Mouse (Mus musculus) central nervous system, embryonic 11.5 days (tissue): ENCODE measurements around the gene Slc26a6. TPM values are rescaled to one million over a fixed set of nuclear protein-coding genes. Genes with fewer than 3 reads are reported as not detected.

Source experiments
- polyA plus RNA-seq: library from polyadenylated mRNA; depleted of rRNA; stranded (reverse); fragments of >200 nt; gene quantifications from 2 replicates; pipeline ENCODE4 v1.2.3, GENCODE M21; 2012; rRNA removed

The Slc26a6 gene
- 13.8 and 17.9 TPM in 2 replicates for polyA plus RNA-seq

DNA sequence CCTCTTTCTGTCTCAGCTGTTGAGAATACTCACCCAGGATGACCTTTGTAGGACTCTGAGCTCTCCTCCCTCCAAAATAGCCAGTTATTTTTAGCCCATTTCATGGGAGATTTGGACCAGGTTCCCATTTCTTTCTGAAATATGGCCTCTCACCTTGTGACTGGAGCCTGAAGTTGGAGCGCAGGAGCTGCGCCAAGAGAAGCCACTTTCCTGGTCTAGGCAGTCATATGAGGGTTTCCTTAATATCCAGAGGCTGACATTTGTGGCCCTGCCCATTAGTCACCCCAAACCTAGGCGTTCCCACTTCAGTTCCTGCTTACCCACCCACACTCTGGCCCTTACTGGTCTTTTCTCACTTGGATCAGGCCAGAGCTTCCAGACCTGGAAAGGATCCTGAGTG is at the start of gene Slc26a6:
Gene Slc26a6, plus strand, starts transcription at position 308 of the 400 bp plus-strand sequence.

DNA sequence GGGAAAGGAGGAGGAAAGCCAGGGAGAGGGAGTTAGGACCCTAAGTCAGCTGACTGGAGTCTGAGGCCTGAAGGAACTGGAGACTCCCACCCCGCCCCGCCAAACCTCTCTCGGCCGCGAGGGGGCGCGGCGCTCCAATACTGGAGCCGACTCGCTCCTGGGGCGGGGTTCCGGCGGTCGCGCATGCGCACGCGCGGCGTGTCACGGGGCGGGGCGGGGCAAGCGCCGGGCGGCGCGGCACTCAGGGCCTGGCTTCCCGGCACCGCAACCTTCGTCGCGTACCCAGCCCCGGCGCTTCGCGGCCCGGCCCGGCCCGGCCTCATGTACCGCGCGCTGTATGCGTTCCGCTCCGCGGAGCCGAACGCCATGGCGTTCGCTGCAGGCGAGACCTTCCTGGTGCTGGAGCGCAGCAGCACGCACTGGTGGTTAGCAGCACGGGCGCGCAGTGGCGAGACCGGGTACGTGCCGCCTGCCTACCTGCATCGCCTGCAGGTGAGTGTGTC is 44.9 kb upstream of the Slc26a6 start, which contains the start of gene Nckipsd:
Gene Nckipsd, plus strand, starts transcription at position 206 of the 503 bp plus-strand sequence.

DNA sequence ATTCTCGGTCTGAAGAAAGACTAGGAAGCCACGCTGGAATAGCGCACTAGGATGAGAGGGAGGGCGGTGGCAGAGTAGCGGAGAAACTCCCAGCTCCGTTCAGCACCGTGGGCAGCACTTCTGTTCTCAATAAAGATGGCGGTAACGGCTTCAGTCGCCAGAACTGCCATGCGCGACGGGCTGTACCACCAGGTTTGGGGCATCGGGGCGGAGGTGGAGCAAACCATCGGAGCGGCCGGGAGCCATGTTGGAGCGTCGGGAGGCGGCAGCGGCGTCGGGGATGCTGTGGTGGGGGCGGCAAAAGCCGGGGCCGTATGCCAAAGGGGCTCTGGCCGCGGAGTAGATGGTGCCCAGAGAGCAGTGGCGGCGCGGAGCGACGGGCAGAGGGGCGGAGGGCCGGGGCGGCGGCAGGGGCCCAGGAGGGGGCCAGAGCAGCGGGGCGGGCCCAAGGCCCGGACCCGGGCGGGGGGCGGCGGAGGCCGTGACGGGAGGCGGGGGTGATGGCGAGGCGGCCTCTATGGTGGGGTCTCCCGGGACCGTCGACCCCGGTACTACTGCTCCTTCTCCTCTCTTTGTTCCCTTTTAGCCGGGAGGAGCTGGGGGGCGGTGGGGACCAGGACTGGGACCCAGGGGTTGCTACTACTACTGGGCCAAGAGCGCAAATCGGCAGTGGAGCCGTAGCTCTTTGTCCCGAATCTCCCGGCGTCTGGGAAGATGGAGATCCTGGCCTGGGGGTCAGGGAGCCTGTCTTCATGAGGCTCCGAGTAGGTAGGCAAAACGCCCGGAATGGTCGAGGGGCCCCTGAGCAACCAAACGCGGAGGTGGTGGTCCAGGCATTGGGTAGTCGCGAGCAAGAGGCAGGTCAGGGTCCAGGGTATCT is 27.0 kb upstream of the Slc26a6 start, which contains the start of gene Celsr3:
Gene Celsr3, plus strand, starts transcription at position 501 of the 880 bp plus-strand sequence.

DNA sequence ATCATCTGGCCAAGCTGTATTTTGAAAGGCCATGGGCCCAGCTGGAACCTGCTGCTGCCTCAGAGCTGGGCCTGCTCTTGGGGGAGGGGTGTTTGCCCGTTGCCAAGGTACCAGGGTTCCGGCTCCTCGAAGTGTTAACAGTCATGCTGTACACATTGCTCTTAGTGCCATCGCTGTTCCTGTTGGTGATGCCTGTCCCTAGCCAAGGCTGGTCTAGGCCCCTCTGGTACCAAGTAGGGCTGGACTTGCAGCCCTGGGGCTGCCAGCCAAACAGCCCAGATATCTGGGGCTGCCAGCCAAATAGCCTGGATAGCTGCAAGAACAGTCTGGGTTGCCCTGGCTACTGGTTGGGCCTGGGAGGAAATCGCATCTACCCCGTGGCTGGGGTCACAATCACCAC is 61.4 kb downstream of the Slc26a6 start, which contains the start of gene Tmem89:
Gene Tmem89, plus strand, starts transcription at position 129 of the 400 bp plus-strand sequence.

DNA sequence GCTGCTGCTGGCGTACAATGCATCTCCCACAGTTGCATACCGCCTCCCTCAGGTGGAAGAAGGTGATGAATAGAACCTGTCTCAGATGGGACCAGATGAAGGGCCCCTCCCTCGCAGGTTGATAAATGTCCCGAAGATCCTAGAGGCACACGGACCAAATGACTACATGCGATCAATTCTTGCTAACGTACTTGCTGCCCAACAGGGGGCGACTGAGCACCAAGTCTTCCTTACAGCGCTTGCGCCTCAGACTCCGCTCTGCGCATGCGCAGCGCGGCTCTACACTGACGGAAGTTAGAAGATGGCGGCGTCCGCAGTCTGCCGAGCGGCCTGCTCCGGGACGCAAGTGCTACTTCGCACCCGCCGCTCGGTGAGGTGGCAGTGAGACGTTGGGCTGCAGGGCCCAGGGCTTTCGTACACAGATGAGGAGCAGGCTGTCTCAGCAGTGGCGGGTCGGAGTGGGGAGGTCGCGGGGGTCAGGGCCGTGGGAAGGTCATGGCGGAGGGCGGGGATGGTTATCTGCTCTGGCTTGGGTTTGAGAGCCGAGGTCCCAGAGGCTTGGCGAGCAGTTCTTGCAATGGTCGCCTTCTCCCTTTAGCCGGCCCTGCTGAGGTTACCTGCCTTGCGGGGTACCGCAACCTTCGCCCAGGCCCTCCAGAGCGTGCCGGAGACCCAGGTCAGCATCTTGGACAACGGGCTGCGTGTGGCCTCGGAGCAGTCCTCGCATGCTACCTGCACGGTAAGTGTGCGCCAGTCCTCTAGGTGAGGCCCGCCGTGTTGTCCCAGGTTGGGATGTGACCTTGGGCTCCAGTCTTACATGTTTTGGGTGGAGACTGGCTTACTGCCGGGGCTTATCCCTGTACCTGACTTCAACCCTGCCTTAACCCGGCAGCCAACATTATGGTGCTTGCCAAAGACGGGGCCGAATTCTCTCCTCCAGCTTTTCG is 83.6 kb downstream of the Slc26a6 start, which contains the start of gene Uqcrc1:
Gene Uqcrc1, plus strand, starts transcription at position 216 of the 947 bp plus-strand sequence.

DNA sequence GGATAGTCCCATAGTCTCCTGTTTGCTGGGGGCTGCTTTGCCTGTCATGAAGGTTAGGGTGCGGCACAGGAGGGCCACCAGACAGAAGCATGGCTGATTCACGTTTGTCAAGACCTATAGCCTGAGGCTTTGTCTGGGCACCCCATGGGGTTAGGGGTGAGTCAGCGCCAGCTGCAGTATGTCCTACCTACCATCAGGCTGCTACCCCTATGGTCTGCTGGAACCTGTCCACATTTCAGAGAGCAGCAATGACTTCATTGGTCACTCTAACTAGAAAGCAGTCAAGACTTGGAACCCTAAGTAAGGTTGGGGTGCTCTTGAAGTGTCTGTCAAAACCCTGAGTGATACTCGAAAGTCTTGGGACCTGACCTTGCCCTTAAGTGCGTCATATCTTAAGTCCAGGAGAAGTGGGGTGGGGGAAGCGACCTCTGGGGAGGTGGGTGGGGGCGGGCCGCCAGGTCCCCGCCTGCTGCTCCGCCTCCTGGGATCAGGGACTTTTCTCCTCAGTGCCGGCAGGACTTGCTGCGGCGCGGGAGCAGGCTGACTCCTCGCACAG is 100.1 kb downstream of the Slc26a6 start, which contains the start of gene Col7a1:
Gene Col7a1, plus strand, starts transcription at position 506 of the 556 bp plus-strand sequence.

Other genes with a start within 250 kb of the Slc26a6 start
- 45.1 and 49.2 TPM in 2 replicates for gene Arih2, start 203.9 kb upstream of the Slc26a6 start, polyA plus RNA-seq
- gene Slc25a20, start 191.2 kb upstream of the Slc26a6 start, polyA plus RNA-seq = 17.2 and 21.2 TPM in 2 replicates
- gene Prkar2a, start 164.0 kb upstream of the Slc26a6 start, polyA plus RNA-seq = 27.2 and 40.2 TPM in 2 replicates
- gene Ip6k2, start 69.5 kb upstream of the Slc26a6 start, polyA plus RNA-seq = 203 and 241 TPM in 2 replicates
- 18.4 and 23.6 TPM in 2 replicates for gene Nckipsd, start 44.9 kb upstream of the Slc26a6 start, polyA plus RNA-seq
- gene Celsr3, start 27.0 kb upstream of the Slc26a6 start, polyA plus RNA-seq = 30.2 and 66.8 TPM in 2 replicates
- gene Tmem89, start 61.3 kb downstream of the Slc26a6 start, polyA plus RNA-seq = 0.12 and 0.43 TPM in 2 replicates
- gene Uqcrc1, start 83.3 kb downstream of the Slc26a6 start, polyA plus RNA-seq = 259 and 284 TPM in 2 replicates
- 7.7 and 9.3 TPM in 2 replicates for gene Col7a1, start 100.3 kb downstream of the Slc26a6 start, polyA plus RNA-seq
- gene Ucn2, start 132.7 kb downstream of the Slc26a6 start, polyA plus RNA-seq = 0.34 and 0.67 TPM in 2 replicates
- 10.4 and 12.5 TPM in 2 replicates for gene Pfkfb4, start 138.5 kb downstream of the Slc26a6 start, polyA plus RNA-seq
- 18.3 and 47.5 TPM in 2 replicates for gene Shisa5, start 185.3 kb downstream of the Slc26a6 start, polyA plus RNA-seq
- 11.2 and 27.6 TPM in 2 replicates for gene Trex1, start 206.5 kb downstream of the Slc26a6 start, polyA plus RNA-seq
- gene Atrip, start 220.8 kb downstream of the Slc26a6 start, polyA plus RNA-seq = 36.0 and 41.0 TPM in 2 replicates
- 9.6 and 15.0 TPM in 2 replicates for gene Ccdc51, start 229.2 kb downstream of the Slc26a6 start, polyA plus RNA-seq
- 235 and 241 TPM in 2 replicates for gene Tma7, start 229.3 kb downstream of the Slc26a6 start, polyA plus RNA-seq
- gene Plxnb1, start 242.1 kb downstream of the Slc26a6 start, polyA plus RNA-seq = 61.2 and 70.5 TPM in 2 replicates